Mouse (Mus musculus): ENCODE data around the gene Stoml3.

Gene Stoml3

DNA sequence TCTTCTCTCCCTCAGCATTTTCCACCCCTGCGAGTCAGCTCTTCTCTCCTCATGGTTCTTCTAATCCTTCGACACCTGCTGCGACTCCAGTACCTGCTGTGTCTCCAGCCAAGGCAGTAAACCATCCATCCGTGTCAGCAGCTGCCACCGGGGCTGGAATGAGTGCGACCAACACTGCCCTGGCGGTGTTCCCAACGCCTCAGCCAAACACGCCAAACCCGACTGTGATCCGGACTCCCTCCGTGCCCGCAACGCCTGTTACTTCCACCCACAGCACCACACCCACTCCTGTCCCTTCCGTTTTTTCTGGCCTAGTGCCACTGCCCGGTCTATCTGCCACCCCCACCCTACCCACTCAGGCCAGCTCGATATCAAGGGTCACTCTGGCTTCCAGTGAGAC is 11.0 kb upstream of the Stoml3 start:
- no peak for ATAC-seq (ENCODE audit: insufficient number of reproducible peaks, low FRiP score, low TSS enrichment)

DNA sequence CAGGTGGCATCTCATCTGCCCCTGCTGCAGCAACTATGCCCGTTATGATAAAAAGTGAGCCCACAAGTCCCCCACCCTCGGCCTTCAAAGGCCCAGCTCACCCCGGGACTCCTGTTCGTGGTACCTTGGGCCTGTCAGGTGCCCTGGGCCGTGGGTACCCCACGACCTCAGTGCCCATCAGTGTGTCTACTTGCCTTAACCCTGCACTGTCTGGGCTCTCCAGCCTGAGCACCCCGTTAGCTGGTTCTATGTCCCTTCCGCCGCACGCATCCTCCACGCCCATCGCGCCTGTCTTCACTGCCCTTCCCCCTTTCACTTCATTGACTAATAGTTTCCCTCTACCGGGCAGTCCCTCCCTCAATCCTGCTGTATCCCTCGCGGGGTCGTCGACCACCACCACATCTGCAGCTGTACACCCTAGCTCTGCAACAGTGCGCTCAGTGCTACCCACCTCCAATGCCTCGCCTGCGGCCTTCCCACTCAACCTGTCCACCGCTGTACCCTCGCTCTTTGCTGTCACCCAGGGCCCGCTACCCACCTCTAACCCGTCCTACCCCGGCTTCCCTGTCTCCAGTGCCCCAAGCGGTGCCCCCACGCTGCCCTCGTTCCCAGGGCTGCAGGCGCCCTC is 9.9 kb upstream of the Stoml3 start:
- ATAC-seq (ENCODE audit: insufficient number of reproducible peaks, low FRiP score, low TSS enrichment): no peak

DNA sequence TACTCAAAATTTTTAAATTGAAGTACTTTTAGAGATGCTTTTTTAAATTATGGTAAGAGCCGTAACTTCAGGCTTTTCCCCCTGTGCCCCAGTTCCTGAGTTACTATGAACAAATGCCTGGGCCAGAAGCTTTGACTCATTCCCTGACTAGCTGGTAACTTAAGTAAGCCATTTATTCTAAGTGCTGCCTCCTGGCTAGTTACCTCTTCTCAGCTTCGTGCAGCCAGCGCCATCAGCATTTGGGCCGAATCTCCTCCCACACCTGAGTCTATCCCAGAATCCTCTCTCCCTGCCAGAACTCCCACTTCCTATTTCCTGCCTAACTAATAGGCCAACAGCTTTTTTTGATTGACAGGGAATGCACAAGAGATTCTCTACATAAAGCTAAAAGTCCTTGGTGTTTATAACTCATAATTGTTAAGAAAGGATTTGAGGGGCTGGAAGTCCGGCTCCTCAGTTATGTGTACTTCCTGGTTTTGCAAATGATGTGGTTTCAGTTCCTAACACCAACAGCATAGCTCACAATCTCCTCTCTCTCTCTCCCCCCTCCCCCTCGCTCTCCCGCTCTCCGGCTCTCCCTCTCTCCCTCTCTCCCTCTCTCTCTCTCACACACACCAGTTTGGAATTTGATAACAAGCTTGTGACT is 4.9 kb upstream of the Stoml3 start:
- no peak for ATAC-seq (ENCODE audit: insufficient number of reproducible peaks, low FRiP score, low TSS enrichment)

DNA sequence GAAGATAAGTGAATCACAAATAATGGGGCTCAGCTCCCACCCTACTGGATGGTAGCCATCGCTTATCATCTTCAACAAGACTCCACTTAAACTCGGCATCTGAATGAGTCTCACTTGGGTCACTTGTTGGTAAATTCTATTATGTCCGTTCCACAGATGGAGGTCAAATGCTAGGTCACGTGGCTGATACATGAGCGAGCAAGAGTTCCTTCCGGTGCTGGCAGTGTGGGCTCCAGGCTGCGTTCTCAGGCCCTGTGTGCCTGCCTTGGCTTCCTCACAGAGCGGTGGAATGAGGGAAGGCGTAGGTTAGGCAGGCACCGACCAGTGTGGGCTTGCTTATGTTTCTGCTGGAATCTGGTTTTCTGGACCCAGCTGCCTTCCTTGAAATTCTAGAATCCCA is 1.9 kb upstream of the Stoml3 start:
- no peak for ATAC-seq (ENCODE audit: insufficient number of reproducible peaks, low FRiP score, low TSS enrichment)

DNA sequence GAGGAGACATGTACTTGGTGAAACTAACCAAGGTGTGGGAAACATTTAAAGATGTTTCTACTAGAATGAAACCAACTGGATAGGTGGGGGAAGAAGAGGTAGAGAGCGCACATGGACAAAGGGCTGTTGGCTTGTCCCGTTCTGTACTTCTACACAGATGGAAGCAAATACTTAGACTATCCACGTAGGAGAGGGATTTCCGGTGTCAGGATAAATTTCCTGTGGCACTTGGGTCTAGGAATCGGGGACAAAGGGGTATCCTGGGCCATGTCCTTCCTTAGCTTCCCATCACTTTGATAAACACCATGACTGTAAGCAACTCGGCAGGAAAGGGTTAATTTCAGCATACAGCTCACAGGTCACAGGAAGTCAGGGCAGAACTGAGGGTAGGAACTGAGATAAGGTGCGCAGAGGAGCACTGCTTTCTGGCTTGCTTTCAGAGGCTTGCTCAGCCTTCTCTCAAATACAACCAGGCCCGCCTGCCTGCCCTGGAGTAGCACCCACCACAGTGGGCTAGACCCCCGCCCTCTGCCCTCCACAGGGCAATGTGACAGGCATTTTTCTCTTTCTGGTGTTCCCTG is 1.4 kb upstream of the Stoml3 start:
- no peak for ATAC-seq (ENCODE audit: insufficient number of reproducible peaks, low FRiP score, low TSS enrichment)

DNA sequence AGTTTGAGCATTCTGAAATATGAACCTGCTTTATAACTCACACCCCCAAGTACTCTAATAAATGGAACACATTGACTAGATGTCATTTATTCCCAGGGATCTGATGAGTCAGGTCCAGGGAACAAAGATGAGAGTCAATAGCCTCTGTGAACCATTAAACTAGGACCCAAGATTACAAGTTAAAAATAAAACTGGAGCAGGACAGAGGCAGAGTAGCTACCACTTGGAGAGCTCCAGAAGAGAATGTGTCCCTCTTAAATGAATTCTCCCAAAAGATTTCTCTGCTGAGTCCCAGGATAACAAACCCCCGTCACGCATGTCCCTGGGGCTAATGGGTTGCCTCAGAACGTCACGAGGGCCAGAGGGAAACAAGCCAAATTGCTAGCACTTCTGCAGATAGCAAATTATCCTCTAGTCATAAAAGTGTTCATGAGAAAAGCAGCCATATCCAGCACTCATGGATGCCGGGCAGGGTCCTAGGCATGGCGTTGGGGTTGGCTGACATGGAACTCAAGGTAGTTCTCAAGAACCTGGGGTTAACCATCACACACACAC is 10.0 kb downstream of the Stoml3 start:
- ATAC-seq (ENCODE audit: insufficient number of reproducible peaks, low FRiP score, low TSS enrichment): no peak

DNA sequence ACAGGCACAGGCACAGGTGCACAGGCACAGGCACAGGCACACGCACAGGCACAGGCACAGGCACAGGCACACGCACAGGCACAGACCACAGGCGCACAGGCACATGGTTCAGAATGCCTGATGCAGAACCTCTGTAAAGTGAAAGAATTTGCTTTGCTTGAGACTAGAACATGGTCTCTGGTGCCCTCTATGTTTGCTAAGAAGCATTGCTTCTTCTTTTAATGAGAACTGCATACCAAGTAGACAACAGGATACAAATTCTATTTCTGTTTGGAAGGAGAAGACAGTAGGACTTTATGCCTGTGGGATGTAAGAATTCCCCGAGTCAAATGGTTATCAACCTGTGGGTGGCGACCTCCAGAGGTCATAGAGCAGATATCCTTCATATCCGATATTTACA is 14.0 kb downstream of the Stoml3 start:
- peak; percentile 61; the same call in 1 of the 2 replicates for ATAC-seq (ENCODE audit: insufficient number of reproducible peaks, low FRiP score, low TSS enrichment)

DNA sequence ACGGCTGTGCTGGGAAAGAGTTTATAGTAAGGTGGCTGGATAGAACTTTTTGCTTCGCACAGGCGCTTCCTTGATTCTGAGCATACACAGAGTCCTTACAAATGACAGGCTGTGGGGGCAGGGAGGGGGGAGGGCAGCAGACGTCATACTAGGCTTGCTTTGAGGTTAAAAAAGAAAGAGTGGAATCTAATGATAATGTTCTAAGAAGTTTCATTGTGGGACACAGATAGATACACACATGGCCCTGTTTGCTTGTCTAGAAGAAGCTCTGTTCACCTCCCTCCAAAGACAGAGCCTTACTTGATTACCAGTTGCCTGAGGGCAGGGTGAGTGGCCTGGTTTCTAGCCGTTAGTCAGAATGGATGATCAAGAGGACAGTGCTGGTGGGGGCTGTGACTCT is 24.6 kb downstream of the Stoml3 start:
- ATAC-seq (ENCODE audit: insufficient number of reproducible peaks, low FRiP score, low TSS enrichment): no peak

DNA sequence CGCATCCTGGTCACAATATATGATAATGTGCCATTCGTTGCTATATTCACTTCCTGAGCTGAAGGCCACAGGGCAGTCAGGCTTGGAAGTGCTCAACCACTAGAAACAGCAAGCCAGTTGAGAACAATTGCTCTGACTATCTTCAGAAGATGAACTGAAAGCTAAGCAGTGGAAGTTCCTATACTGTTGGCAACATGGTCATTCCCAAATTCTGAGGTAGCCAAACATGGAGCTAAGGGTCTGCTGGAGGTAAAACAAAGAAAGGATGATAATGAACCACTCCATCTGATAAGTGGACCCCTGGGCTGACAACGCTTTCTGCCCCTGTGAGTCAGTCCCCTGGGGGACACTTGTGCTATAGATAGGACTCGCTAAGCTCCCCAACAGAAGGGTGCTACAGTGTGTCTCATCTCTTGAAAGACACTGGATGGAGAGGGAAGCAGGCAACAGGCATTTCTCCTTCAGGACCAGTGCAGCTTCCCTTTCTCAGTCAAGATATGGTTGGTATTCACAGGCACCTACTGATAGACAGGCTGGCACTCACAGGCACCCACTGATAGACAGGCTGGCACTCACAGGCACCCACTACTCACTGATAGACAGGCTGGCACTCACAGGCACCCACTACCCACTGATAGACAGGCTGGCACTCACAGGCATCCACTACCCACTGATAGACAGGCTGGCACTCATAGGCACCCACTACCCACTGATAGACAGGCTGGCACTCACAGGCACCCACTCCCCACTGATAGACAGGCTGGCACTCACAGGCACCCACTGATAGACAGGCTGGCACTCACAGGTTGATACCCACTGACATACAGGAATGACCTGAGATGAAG is 26.0 kb downstream of the Stoml3 start:
- no peak for ATAC-seq (ENCODE audit: insufficient number of reproducible peaks, low FRiP score, low TSS enrichment)

DNA sequence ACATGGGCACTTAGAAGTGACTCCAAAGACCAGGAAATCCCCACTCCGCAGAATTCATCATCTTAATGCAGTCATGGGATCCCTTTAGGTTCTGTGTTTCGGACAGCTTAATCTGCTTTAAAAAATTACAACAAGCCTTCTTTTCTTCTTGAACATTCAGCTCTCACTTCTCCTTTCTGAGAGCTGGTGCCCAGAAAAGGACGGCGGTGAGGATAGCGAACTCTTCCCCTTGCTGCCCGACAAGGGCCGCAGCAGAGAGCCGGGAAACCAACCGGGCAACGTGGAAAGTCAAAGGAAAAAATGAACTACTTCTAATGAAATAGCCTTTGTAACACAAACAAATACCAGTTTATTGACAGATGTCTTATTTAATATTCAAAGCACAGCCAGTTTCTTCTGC is 34.3 kb downstream of the Stoml3 start:
- ATAC-seq (ENCODE audit: insufficient number of reproducible peaks, low FRiP score, low TSS enrichment): no peak

DNA sequence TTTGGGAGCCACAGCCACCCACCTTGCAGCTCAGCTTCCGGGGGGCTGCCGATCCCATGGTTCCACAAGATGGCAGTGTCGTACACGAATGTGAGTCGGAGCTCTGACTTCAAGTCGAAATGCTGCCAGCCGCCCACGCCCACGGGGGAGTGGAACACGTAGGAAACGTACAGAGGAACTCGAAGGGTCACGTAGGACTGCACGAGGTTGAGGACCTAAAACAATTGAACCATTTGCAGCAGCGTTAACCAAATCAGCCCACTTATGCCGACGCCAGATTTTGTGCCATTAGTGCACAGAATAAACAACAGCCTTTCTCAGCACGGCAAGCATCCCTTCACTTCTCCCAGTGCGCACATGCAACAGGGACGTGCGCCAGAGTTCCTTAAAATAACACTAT is 37.3 kb downstream of the Stoml3 start:
- ATAC-seq (ENCODE audit: insufficient number of reproducible peaks, low FRiP score, low TSS enrichment): peak; percentile 66

DNA sequence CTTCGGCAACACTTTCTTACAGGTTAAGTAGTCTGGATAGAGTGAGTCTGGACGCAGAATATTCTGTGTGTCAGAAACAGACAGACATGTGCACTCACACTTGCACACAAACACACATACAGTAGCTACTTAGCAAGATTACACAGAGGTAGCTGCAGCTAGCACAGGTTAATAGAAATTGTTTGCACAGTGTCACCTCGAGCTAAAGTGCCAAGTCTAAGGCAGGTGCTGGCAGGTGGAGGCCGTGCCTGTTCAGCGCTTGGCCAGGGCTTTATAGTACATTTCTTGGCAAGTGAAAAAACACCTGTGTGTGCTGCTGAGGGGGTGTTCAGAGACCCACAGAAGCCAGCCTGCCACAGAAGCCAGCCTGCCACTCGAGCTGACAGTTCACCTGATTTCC is 41.9 kb downstream of the Stoml3 start:
- no peak for ATAC-seq (ENCODE audit: insufficient number of reproducible peaks, low FRiP score, low TSS enrichment)

DNA sequence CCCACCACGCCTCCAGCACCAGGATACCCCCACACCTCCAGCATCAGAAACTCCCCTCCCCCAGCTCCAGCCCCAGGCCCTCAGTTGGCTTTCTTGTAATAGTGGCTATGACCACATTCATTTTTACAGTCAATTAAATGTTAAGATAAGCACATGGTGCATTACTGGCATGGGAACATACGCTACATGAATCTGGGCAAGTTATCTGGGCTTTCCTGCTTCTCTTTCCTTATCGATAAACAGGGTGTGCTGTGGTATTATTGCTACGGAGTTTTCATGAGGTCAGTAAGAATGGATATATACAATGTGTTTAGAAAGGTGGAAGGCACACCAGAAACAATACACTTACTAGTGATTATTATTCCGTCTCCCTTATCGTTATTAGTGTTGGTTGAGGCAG is 43.6 kb downstream of the Stoml3 start:
- no peak for ATAC-seq (ENCODE audit: insufficient number of reproducible peaks, low FRiP score, low TSS enrichment)

DNA sequence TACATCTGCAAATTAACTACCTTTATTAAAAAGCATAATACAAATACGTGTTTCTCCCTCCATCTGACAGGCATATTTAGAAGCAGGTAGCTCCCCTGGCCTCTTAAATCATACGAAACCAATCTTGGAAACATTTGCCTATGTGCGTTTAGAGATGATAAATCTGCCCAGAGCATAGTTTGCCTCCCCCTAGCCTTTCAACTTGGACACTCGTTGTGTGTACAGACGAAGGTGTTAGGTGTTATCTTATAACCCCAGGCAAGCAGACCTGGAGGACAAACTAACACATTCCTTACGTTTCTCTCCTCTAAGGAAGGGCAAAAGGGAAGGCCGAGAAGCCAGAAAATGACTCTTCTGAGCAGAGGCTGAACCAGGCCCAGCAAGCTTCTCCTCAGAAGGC is 64.2 kb downstream of the Stoml3 start:
- no peak for ATAC-seq (ENCODE audit: insufficient number of reproducible peaks, low FRiP score, low TSS enrichment)

DNA sequence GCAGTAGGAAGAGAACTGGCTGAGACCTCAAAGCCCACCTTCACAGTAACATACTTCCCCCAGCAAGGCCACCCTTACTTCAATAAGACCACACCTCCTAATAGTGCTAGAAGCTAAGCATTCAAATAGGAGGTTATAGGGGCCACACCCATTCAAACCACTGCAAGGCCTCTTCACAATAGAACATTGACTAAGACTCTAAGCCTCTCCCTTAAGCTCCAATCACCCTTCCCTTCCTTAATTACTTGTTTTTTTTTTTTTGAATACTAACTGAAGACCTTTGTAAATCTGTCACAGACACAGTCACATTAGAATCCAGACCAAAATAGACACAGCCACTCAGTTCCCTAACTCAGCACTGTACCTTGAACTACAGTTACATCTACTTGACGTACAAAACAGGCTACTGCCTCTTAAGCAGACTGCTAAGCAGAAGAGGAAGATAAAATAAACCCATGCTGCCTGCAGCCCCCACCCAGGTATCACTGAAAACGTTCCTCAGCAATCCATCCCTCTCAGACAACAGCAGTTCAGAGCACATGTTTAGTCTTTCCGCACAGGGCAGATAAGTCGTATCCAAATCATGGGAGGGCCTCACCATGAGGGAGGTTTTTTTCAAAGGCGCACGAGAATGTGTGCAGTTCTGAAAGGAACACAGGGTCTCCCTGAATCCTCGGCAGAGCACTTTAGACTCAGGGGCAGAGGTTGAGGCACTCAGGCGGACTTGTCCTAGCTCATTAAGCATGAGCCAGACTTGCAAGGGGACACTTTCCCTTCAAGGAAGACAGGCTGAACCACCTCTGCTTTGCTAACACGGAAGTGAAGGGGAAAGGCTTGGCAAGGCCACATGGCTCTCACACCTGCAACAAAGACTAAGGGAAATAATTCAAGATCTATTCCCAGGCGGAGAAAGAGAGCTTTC is 66.8 kb downstream of the Stoml3 start:
- no peak for ATAC-seq (ENCODE audit: insufficient number of reproducible peaks, low FRiP score, low TSS enrichment)

DNA sequence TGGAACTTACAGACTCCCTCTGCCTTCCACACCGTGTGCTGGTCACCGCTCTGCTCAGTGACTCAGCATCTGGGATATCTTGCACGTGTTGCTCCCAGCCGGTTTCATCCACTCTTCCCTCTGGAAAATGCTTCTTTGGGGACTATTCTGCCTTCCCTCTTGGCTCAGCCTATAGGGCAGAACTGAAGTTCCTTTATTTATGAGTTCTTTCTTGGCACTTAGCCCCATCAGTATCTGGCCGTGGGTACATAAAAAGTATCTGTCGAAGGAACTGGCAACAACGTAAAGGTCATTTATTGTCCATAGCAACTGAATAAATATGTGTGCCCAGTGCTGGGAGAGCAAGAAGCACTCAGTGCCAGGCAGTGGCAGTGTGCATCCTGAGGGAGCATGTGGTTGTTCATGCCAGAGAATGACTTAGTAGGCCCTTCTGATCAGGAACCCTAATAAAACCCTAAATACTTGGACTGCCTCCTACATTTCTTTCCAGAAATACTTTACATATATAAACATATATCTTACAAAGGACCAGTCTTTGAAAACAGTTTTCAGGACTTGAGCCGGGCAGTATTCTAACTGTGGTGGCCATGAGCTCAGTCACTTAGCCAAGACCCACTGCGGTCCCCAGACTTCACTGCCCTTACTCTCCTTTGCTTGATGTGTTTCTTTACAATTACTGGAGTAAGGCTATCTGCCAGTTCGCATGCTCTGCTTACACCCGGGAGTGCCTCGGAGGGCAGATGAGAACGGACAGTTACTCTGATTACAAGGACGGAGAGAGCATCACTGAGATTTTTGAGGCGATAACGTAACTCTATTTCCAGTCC is 69.1 kb downstream of the Stoml3 start:
- ATAC-seq (ENCODE audit: insufficient number of reproducible peaks, low FRiP score, low TSS enrichment): no peak

All from cerebellum, adult (tissue).